Mouse (Mus musculus) myocyte (in vitro differentiated cells): ENCODE results near the gene Sumo3. TPM values are rescaled to one million over a fixed set of nuclear protein-coding genes. Genes with fewer than 3 reads are reported as not detected.
A peak's percentile ranks its signal among the peaks of the same experiment; 100 is the strongest.

Experiments used
- H3K27me3 ChIP-seq: one replicate; pipeline ENCODE4 v1.6.1; 2011; ENCODE audit not compliant: control insufficient read depth, insufficient read depth, insufficient read length
- H3K36me3 ChIP-seq: one replicate; pipeline ENCODE4 v1.6.1; 2011; ENCODE audit not compliant: control insufficient read depth, insufficient read depth
- H3K4me2 ChIP-seq: one replicate; pipeline ENCODE4 v1.6.1; 2011; ENCODE audit warnings: low read depth, control low read depth
- H3K4me3 ChIP-seq: one replicate; pipeline ENCODE4 v1.5.1; 2011; ENCODE audit warnings: mild to moderate bottlenecking, control low read depth, moderate library complexity
- H3K79me2 ChIP-seq: one replicate; pipeline ENCODE4 v1.6.1; 2011; ENCODE audit not compliant: control insufficient read depth, insufficient read depth
- H3ac ChIP-seq: one replicate; pipeline ENCODE4 v1.6.1; 2011; ENCODE audit not compliant: control insufficient read depth, insufficient read length
- CEBPB ChIP-seq: IDR thresholded peaks from 2 replicates; pipeline ENCODE4 v1.6.1; 2011; ENCODE audit warnings: mild to moderate bottlenecking, moderate library complexity; ENCODE audit not compliant: poor library complexity, insufficient read depth, severe bottlenecking
- E2F4 ChIP-seq: IDR thresholded peaks from one replicate; pipeline ENCODE4 v1.6.1; 2011; ENCODE audit warnings: mild to moderate bottlenecking, control low read depth, moderate library complexity; ENCODE audit not compliant: insufficient read depth
- MAX ChIP-seq: IDR thresholded peaks from one replicate; pipeline ENCODE4 v1.6.1; 2011; ENCODE audit warnings: low read depth, mild to moderate bottlenecking, control low read depth
- MYOD1 ChIP-seq, 3 experiments: IDR thresholded peaks; one replicate each; pipeline ENCODE4 v1.6.1; 2011; ENCODE audit warnings: control low read depth in 2 of 3, low read depth in 2 of 3, mild to moderate bottlenecking in 2 of 3, moderate library complexity in 1 of 3; ENCODE audit not compliant: insufficient read length in 2 of 3, control insufficient read depth in 1 of 3
- MYOG ChIP-seq, 3 experiments: IDR thresholded peaks; one replicate each; pipeline ENCODE4 v1.6.1; 2011; ENCODE audit warnings: control low read depth in 2 of 3, low read depth in 2 of 3, mild to moderate bottlenecking in 2 of 3; ENCODE audit not compliant: insufficient read length in 2 of 3, control insufficient read depth in 1 of 3, insufficient read depth in 1 of 3
- POLR2A ChIP-seq: IDR thresholded peaks from one replicate; pipeline ENCODE4 v1.6.1; 2011; ENCODE audit warnings: low read depth, mild to moderate bottlenecking, control low read depth, moderate library complexity; ENCODE audit not compliant: insufficient read length
- POLR2AphosphoS2 ChIP-seq: IDR thresholded peaks from one replicate; pipeline ENCODE4 v1.6.1; 2011; ENCODE audit warnings: low read depth, control low read depth; ENCODE audit not compliant: insufficient read length
- REST ChIP-seq: IDR thresholded peaks from one replicate; pipeline ENCODE4 v1.6.1; 2011; ENCODE audit warnings: mild to moderate bottlenecking, control low read depth, moderate library complexity; ENCODE audit not compliant: insufficient read depth, insufficient read length
- SRF ChIP-seq: IDR thresholded peaks from one replicate; pipeline ENCODE4 v1.6.1; 2011; ENCODE audit warnings: low read depth; ENCODE audit not compliant: control insufficient read depth, insufficient read length
- TCF12 ChIP-seq: IDR thresholded peaks from one replicate; pipeline ENCODE4 v1.6.1; 2011; ENCODE audit warnings: mild to moderate bottlenecking, control low read depth; ENCODE audit not compliant: poor library complexity, insufficient read depth, severe bottlenecking
- TCF3 ChIP-seq: IDR thresholded peaks from one replicate; pipeline ENCODE4 v1.6.1; 2011; ENCODE audit warnings: low read depth, control low read depth; ENCODE audit not compliant: insufficient read length
- USF1 ChIP-seq: IDR thresholded peaks from one replicate; pipeline ENCODE4 v1.6.1; 2011; ENCODE audit warnings: low read depth, mild to moderate bottlenecking, control low read depth, moderate library complexity
- polyA plus RNA-seq: library from polyadenylated mRNA; unstranded; fragments of >200 nt; fragmentation: generic; extraction: Trizol; gene quantifications from one replicate; pipeline ENCODE4 v1.2.1, GENCODE M21; 2012; ENCODE audit warnings: missing spikeins

The Sumo3 gene
- polyA plus RNA-seq, 1 experiment: 127 TPM

- H3K79me2 ChIP-seq: peaks cover 47% of the 10 kb centered on the region
- peak overlapping the region; percentile 70 for H3ac ChIP-seq
- no peaks in the 10 kb centered on the region for H3K27me3 ChIP-seq
- H3K4me2 ChIP-seq: peak overlapping the region; percentile 93
- TF ChIP-seq USF1: no peak
- peaks cover 5% of the 10 kb centered on the region for H3K36me3 ChIP-seq
- peak overlapping the region; percentile 90 for H3K4me3 ChIP-seq
Observed at GRCm38 (mm10) chr10:77582285-77582618, 23.6 kb upstream of the Sumo3 start.

- Histone ChIP-seq H3K79me2 (peaks cover 64% of the 10 kb centered on the region), H3ac (no peak overlapping the region), H3K36me3 (peaks cover 19% of the 10 kb centered on the region), H3K4me2 (peak overlapping the region; percentile 93), H3K27me3 (no peaks in the 10 kb centered on the region), H3K4me3 (peak overlapping the region; percentile 90)
- TF ChIP-seq REST (no peak), E2F4 (no peak), CEBPB (no peak), POLR2AphosphoS2 (peak; percentile 35), MYOG (IDR thresholded peaks at IDR 0.05; ENCODE audit: control insufficient read depth in 1 of 3, insufficient read depth in 1 of 3, insufficient read length in 2 of 3, low read depth in 2 of 3) (peak; percentile 84 to 95 (median 87)), TCF3 (peak; percentile 85), TCF12 (peak; percentile 50), USF1 (no peak), MAX (no peak), POLR2A (peak; percentile 28), MYOD1 (IDR thresholded peaks at IDR 0.05; ENCODE audit: control insufficient read depth in 1 of 3, insufficient read length in 2 of 3, low read depth in 2 of 3) (peak; percentile 29 to 96 (median 96)), SRF (no peak)
Observed at GRCm38 (mm10) chr10:77583795-77584422, 22.0 kb upstream of the Sumo3 start.

GRCm38 (mm10) chr10:77586637-77587036 lies 19.3 kb upstream of the Sumo3 start:
- H3K4me3 ChIP-seq: no peak overlapping the region
- H3K36me3 ChIP-seq: peaks cover 19% of the 10 kb centered on the region
- no peak overlapping the region for H3ac ChIP-seq
- no peak overlapping the region for H3K4me2 ChIP-seq
- TF ChIP-seq CEBPB (no peak), TCF3 (no peak), MAX (no peak), MYOD1 (IDR thresholded peaks at IDR 0.05; ENCODE audit: control insufficient read depth in 1 of 3, insufficient read length in 2 of 3, low read depth in 2 of 3) (no peak), REST (no peak), POLR2AphosphoS2 (no peak), MYOG (IDR thresholded peaks at IDR 0.05; ENCODE audit: control insufficient read depth in 1 of 3, insufficient read depth in 1 of 3, insufficient read length in 2 of 3, low read depth in 2 of 3) (no peak), TCF12 (no peak)
- H3K79me2 ChIP-seq: peaks cover 86% of the 10 kb centered on the region
- no peaks in the 10 kb centered on the region for H3K27me3 ChIP-seq

GRCm38 (mm10) chr10:77587091-77587775 lies 18.7 kb upstream of the Sumo3 start:
- H3K4me2 ChIP-seq: no peak overlapping the region
- TF ChIP-seq POLR2AphosphoS2 (no peak), MYOG (IDR thresholded peaks at IDR 0.05; ENCODE audit: control insufficient read depth in 1 of 3, insufficient read depth in 1 of 3, insufficient read length in 2 of 3, low read depth in 2 of 3) (no peak), TCF12 (no peak), SRF (no peak), MYOD1 (IDR thresholded peaks at IDR 0.05; ENCODE audit: control insufficient read depth in 1 of 3, insufficient read length in 2 of 3, low read depth in 2 of 3) (no peak), REST (no peak), MAX (no peak), TCF3 (no peak), CEBPB (no peak), POLR2A (no peak), E2F4 (no peak), USF1 (no peak)
- H3K36me3 ChIP-seq: peaks cover 21% of the 10 kb centered on the region
- H3K27me3 ChIP-seq: no peaks in the 10 kb centered on the region
- H3K79me2 ChIP-seq: peaks cover 80% of the 10 kb centered on the region
- no peak overlapping the region for H3K4me3 ChIP-seq
- H3ac ChIP-seq: no peak overlapping the region

- no peaks in the 10 kb centered on the region for H3K27me3 ChIP-seq
Observed at GRCm38 (mm10) chr10:77588036-77588435, 17.9 kb upstream of the Sumo3 start.

More at GRCm38 (mm10) chr10:77588036-77588435, 17.9 kb upstream of the Sumo3 start:
- no peak overlapping the region for H3ac ChIP-seq
- no peak overlapping the region for H3K4me2 ChIP-seq
- H3K79me2 ChIP-seq: peaks cover 72% of the 10 kb centered on the region
- TF ChIP-seq SRF (no peak), REST (no peak), USF1 (no peak), POLR2A (no peak), E2F4 (no peak), MYOG (IDR thresholded peaks at IDR 0.05; ENCODE audit: control insufficient read depth in 1 of 3, insufficient read depth in 1 of 3, insufficient read length in 2 of 3, low read depth in 2 of 3) (no peak), MAX (no peak), TCF12 (no peak), TCF3 (no peak), MYOD1 (IDR thresholded peaks at IDR 0.05; ENCODE audit: control insufficient read depth in 1 of 3, insufficient read length in 2 of 3, low read depth in 2 of 3) (no peak), CEBPB (no peak), POLR2AphosphoS2 (no peak)
- no peak overlapping the region for H3K4me3 ChIP-seq
- H3K36me3 ChIP-seq: peaks cover 26% of the 10 kb centered on the region
